Mouse (Mus musculus): ENCODE measurements around the gene Msmo1.

DNA sequence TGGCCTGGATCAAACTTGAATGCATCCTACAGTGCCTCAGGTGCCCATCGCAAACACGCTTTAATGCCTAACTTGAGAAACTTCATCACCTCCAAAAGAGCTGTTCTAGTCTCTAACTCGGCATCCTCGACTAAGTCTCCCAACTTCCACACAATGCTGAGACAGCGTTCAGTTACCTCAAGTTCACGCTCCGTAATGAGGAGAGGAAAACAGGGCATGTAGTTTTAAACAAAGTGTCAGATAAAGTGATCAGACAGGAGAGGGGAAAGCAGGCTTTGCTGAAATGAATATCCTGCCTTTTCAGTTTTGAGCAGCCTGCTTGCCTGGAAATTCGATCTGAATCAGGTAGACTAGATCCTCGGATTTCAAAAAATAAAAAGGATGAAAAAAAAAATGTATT lies 996 bp downstream of the Msmo1 start:
- no peak for TF ChIP-seq CTCF (IDR thresholded peaks at IDR 0.05; ENCODE audit: low read depth)
- no peak for TF ChIP-seq EP300 (IDR thresholded peaks at IDR 0.05; ENCODE audit: low read depth)
